Mouse (Mus musculus) ES-E14 (cell line): ENCODE data around the gene Ube2h. TPM values are rescaled to one million over a fixed set of nuclear protein-coding genes. Genes with fewer than 3 reads are reported as not detected.

Experiments used
- DNase-seq: peaks from one replicate; pipeline ENCODE4 v3.0.0-alpha.2; 2013; ENCODE audit warnings: low read depth, low spot score
- H3K27ac ChIP-seq: 2 replicates; pipeline ENCODE4 v1.5.1; 2012; ENCODE audit warnings: low read depth, mild to moderate bottlenecking, low read length, moderate library complexity, mixed read lengths; ENCODE audit not compliant: poor library complexity, insufficient read depth, severe bottlenecking
- H3K36me3 ChIP-seq: 2 replicates; pipeline ENCODE4 v1.6.1; 2012; ENCODE audit warnings: mild to moderate bottlenecking, low read length, moderate library complexity, mixed read lengths; ENCODE audit not compliant: control insufficient read depth, poor library complexity, insufficient read depth, severe bottlenecking
- H3K4me1 ChIP-seq, 2 experiments: fragments of 150-350 bp in 1 of 2; sonication (generic) in 1 of 2; 2 replicates each; pipeline ENCODE4 v1.6.1; 2012; ENCODE audit warnings: low read length in 2 of 2, mild to moderate bottlenecking in 1 of 2, mixed read lengths in 1 of 2; ENCODE audit not compliant: control insufficient read depth in 2 of 2, insufficient read depth in 2 of 2, poor library complexity in 1 of 2
- H3K4me3 ChIP-seq, 2 experiments: fragments of 150-350 bp in 1 of 2; sonication (generic) in 1 of 2; 2 replicates each; pipeline ENCODE4 v1.5.1; 2012; ENCODE audit warnings: low read length in 2 of 2, low read depth in 1 of 2, mild to moderate bottlenecking in 1 of 2, mixed read lengths in 1 of 2; ENCODE audit not compliant: insufficient read depth in 1 of 2, poor library complexity in 1 of 2, severe bottlenecking in 1 of 2
- H3K9ac ChIP-seq: 2 replicates; pipeline ENCODE4 v1.6.1; 2012; ENCODE audit warnings: low read depth, mild to moderate bottlenecking, low read length, mixed read lengths; ENCODE audit not compliant: poor library complexity, insufficient read depth, severe bottlenecking
- H3K9me3 ChIP-seq: fragments of 150-350 bp; sonication (generic); 2 replicates; pipeline ENCODE4 v1.6.1; 2012; ENCODE audit warnings: low read depth, mild to moderate bottlenecking, low read length; ENCODE audit not compliant: control insufficient read depth, insufficient read depth
- CHD2 ChIP-seq: IDR thresholded peaks from 2 replicates; pipeline ENCODE4 v1.6.1; 2014; ENCODE audit warnings: mild to moderate bottlenecking, low read depth, low read length, inconsistent platforms
- HCFC1 ChIP-seq: IDR thresholded peaks from 2 replicates; pipeline ENCODE4 v1.6.1; 2012; ENCODE audit warnings: low read length, inconsistent platforms, borderline replicate concordance; ENCODE audit not compliant: insufficient read depth
- MAFK ChIP-seq: IDR thresholded peaks from 2 replicates; pipeline ENCODE4 v1.6.1; 2014; ENCODE audit warnings: mild to moderate bottlenecking, low read depth, low read length, inconsistent platforms; ENCODE audit not compliant: insufficient read depth
- ZC3H11A ChIP-seq: IDR thresholded peaks from 2 replicates; pipeline ENCODE4 v1.6.1; 2012; ENCODE audit warnings: low read depth, mild to moderate bottlenecking, inconsistent platforms, low read length, borderline replicate concordance
- ZNF384 ChIP-seq: IDR thresholded peaks from 2 replicates; pipeline ENCODE4 v1.6.1; 2012; ENCODE audit warnings: low read depth, low read length, inconsistent platforms
- in situ Hi-C, 2 experiments: fragments of 600-800 bp; cut with MboI; formaldehyde crosslinking; loops; one replicate each; pipeline ENCODE4 v1.15.1; 2025; ENCODE audit warnings: low sequenced_read_pairs in 2 of 2, inconsistent platforms in 1 of 2; ENCODE audit not compliant: unreplicated experiment in 2 of 2
- total RNA-seq: library from RNA; depleted of rRNA; stranded (reverse); fragments of 300-350 nt; gene quantifications from 2 replicates; pipeline ENCODE4 v1.2.3, GENCODE M21; 2012

The Ube2h gene
- total RNA-seq, 1 experiment, result 16.6 TPM

DNA sequence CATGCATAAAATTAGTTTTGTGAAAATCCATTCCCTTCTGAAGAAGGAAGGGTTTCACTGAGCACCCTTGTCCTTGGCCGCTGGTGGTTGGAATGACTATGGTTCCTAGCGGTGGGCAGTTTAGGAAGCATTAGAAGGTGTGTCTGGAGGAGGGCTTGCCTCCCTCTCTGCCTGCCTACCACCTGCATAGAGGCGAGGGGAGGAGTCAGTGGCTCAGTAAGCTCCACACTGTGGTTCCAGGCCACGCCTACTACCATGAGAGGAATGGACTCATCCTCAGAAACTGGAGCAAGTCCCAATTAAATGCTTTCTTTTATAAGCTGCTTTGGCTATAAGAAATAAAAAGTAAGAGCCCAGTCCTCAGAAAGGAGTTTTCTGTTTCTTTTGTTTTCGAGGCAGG, 76.0 kb downstream of the Ube2h start:
- in situ Hi-C loops, result no loop called here
- Histone ChIP-seq H3K9ac (no peak overlapping the region), H3K27ac (no peak overlapping the region), H3K4me1 (peaks cover 0 to 2% of the 10 kb centered on the region in 2 experiments; a peak in 1 of 4 replicates), H3K4me3 (no peak overlapping the region), H3K36me3 (no peaks in the 10 kb centered on the region; the same call in 1 of the 2 replicates), H3K9me3 (no peaks in the 10 kb centered on the region)
- peak; percentile 47 for DNase-seq
- no peak for TF ChIP-seq CHD2
- no peak for TF ChIP-seq ZC3H11A
- TF ChIP-seq MAFK, result no peak
- no peak for TF ChIP-seq ZNF384
- no peak for TF ChIP-seq HCFC1

DNA sequence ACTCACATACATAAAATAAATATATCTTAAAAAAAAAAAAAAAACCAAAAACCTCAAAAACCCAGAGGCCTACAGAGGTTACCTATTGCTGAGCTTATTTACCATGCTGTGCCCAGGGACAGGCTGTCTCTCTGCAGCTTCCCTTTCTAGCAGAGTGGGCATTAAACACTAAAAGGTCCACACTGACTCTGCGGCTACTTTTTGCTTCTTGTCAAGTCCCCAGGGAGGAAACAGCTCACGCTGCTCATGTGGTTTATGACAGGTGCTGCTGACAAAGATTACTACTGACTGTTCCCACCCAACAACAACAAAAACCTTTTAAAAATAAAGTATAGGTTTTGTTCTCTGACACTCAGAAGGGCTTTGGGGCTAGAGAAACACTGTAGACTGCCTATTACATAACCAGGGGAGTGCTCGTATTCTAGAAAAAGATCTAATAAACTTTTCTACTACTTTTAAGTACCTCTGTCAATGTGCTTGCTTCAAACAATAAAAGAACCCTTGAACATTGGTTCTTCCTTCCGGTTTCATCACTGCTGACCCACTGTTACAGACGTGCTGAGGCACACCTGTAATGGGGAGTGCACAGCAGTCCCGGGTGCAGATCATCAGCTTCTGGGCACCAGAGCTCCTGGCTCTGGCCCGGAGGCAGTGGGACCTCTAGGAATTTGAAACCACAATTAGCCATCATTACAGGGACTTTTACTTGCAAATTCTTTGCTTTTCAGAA, 77.2 kb downstream of the Ube2h start:
- no peak for DNase-seq
- no peaks in the 10 kb centered on the region; the same call in 1 of the 2 replicates for H3K36me3 ChIP-seq
- H3K27ac ChIP-seq, result no peak overlapping the region
- TF ChIP-seq ZC3H11A (no peak), MAFK (no peak), HCFC1 (no peak), CHD2 (no peak), ZNF384 (no peak)
- H3K9me3 ChIP-seq, result no peaks in the 10 kb centered on the region
- H3K4me3 ChIP-seq, result no peak overlapping the region
- in situ Hi-C loops, result no loop called here
- peaks cover 0 to 2% of the 10 kb centered on the region in 2 experiments; a peak in 1 of 4 replicates for H3K4me1 ChIP-seq
- H3K9ac ChIP-seq, result no peak overlapping the region

DNA sequence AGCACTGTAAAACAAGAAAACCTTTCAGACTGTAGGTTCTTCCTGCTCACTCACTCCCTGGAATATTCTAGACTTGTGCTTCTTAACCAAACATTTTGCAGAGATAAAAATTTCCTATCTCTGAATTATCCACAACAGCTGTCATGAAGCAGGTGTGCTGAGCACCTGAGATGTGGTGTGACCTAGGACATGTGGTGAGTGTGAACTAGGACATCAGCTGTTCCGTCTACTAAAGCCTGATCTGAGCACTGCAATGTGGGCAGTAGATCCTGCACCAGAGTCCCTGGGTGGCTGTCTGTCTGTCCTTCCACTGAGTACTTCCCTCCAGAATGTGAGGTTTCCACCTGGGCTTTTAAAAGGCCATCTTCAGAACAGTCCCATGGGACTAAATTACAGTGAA, 79.6 kb downstream of the Ube2h start:
- Histone ChIP-seq H3K4me1 (peaks cover 0 to 2% of the 10 kb centered on the region in 2 experiments; a peak in 2 of 4 replicates), H3K9ac (no peak overlapping the region), H3K27ac (no peak overlapping the region), H3K9me3 (no peaks in the 10 kb centered on the region), H3K4me3 (no peak overlapping the region), H3K36me3 (no peaks in the 10 kb centered on the region; the same call in 1 of the 2 replicates)
- DNase-seq, result no peak
- in situ Hi-C loops, result no loop called here
- no peak for TF ChIP-seq HCFC1
- TF ChIP-seq ZNF384, result no peak
- TF ChIP-seq ZC3H11A, result no peak
- TF ChIP-seq MAFK, result no peak
- no peak for TF ChIP-seq CHD2

DNA sequence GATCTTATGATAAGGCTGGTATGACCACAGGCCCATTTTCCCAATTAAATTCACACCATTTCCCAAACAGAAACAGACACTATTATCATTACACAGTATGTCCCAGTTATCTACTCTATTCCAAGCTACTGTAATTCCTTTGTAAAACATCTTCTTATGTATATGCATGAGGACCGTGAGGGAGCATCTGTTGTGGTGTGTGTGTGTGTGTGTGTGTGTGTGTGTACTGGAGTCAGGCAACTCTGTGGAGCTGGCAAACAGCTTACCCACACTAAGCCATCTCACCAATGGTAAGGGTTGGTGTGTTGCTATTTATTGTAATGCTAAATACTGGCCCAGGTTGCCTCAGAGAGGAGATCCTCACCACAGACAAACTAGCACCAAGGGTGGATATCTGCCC, 82.0 kb downstream of the Ube2h start:
- Histone ChIP-seq H3K4me3 (no peak overlapping the region), H3K27ac (no peak overlapping the region), H3K36me3 (no peaks in the 10 kb centered on the region; the same call in 1 of the 2 replicates), H3K9me3 (no peaks in the 10 kb centered on the region), H3K4me1 (no peaks in the 10 kb centered on the region; a peak in 2 of 4 replicates), H3K9ac (no peak overlapping the region)
- DNase-seq, result no peak
- in situ Hi-C loops, result no loop called here
- TF ChIP-seq CHD2, result no peak
- no peak for TF ChIP-seq ZNF384
- TF ChIP-seq HCFC1, result no peak
- no peak for TF ChIP-seq MAFK
- TF ChIP-seq ZC3H11A, result no peak

DNA sequence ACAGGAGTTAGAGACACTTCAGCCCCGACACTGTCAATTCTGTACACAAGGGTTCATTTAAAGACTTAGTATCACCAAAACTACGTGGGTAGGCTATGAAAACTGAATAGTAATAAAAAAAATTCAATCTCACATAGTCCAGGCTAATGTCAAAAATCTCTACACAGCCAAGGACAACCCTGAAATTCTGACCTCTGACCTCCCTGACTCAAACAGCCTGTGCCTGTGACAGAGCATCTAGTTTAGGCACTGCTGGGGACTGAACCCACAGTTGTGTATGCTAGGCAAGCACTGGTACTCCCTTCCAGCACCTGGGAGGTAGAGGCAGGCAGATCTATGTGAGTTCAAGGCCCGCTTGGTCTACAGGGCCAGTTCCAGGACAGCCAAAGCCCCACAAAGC, 86.8 kb downstream of the Ube2h start:
- Histone ChIP-seq H3K9me3 (no peaks in the 10 kb centered on the region), H3K4me1 (no peaks in the 10 kb centered on the region; a peak in 2 of 4 replicates), H3K27ac (no peak overlapping the region), H3K36me3 (peaks cover 2% of the 10 kb centered on the region; the same call in 1 of the 2 replicates), H3K9ac (no peak overlapping the region), H3K4me3 (no peak overlapping the region)
- no peak for DNase-seq
- TF ChIP-seq HCFC1 (no peak), CHD2 (no peak), ZC3H11A (no peak), ZNF384 (no peak), MAFK (no peak)
- in situ Hi-C loops, result no loop called here
